Mouse (Mus musculus) heart, embryonic 12.5 days (tissue): Measurements from ENCODE around the gene Tstd3. TPM values are rescaled to one million over a fixed set of nuclear protein-coding genes. Genes with fewer than 3 reads are reported as not detected.
"Not testable (repeated sequence)": the region's sequence is repeated elsewhere in the genome, so short reads cannot be mapped to it uniquely, and the experiment has no call there.

ENCODE experiments used
- ATAC-seq: fragments of 200-750 bp; cut with Nextera tagmentation; 2 replicates; pipeline ENCODE4 v1.8.0; 2017; ENCODE audit warnings: moderate TSS enrichment, moderate library complexity; ENCODE audit not compliant: insufficient number of reproducible peaks, low FRiP score
- H3K27ac ChIP-seq: fragments of 300-500 bp; sonication (generic); 2 replicates; pipeline ENCODE4 v1.5.1; 2016; ENCODE audit warnings: mild to moderate bottlenecking, moderate library complexity; ENCODE audit not compliant: poor library complexity, severe bottlenecking
- H3K27me3 ChIP-seq: fragments of 300-500 bp; sonication (generic); replicated peaks from 2 replicates; pipeline ENCODE4 v1.6.1; 2016; ENCODE audit warnings: mild to moderate bottlenecking, moderate library complexity
- H3K36me3 ChIP-seq: fragments of 300-500 bp; sonication (generic); 2 replicates; pipeline ENCODE4 v1.6.1; 2016; ENCODE audit warnings: mild to moderate bottlenecking, moderate library complexity
- H3K4me1 ChIP-seq: fragments of 300-500 bp; sonication (generic); replicated peaks from 2 replicates; pipeline ENCODE4 v1.6.1; 2016; ENCODE audit warnings: mild to moderate bottlenecking
- H3K4me2 ChIP-seq: fragments of 300-500 bp; sonication (generic); 2 replicates; pipeline ENCODE4 v1.6.1; 2016; ENCODE audit warnings: mild to moderate bottlenecking, moderate library complexity
- H3K4me3 ChIP-seq: fragments of 300-500 bp; sonication (generic); 2 replicates; pipeline ENCODE4 v1.5.1; 2016; ENCODE audit warnings: mild to moderate bottlenecking
- H3K9ac ChIP-seq: fragments of 300-500 bp; sonication (generic); 2 replicates; pipeline ENCODE4 v1.6.1; 2016; ENCODE audit warnings: mild to moderate bottlenecking, moderate library complexity
- H3K9me3 ChIP-seq: fragments of 300-500 bp; sonication (generic); replicated peaks from 2 replicates; pipeline ENCODE4 v1.6.1; 2016; ENCODE audit warnings: mild to moderate bottlenecking, moderate library complexity
- WGBS: fragments of 180-500 bp; shearing (Covaris S2); methylation state at CpG from one replicate; pipeline ENCODE4 v1.1.7; 2016; 5-methylcytosine and 5-hydroxymethylcytosine counted together
- polyA plus RNA-seq: library from polyadenylated mRNA; unstranded; fragments of >200 nt; fragmentation: Nextera tagmentation; extraction: Ambion mirVana; gene quantifications from 2 replicates; pipeline ENCODE4 v1.2.1, GENCODE M21; 2016

Tstd3 gene
- polyA plus RNA-seq, 1 experiment from 2014 or later, result 23.5 TPM

DNA sequence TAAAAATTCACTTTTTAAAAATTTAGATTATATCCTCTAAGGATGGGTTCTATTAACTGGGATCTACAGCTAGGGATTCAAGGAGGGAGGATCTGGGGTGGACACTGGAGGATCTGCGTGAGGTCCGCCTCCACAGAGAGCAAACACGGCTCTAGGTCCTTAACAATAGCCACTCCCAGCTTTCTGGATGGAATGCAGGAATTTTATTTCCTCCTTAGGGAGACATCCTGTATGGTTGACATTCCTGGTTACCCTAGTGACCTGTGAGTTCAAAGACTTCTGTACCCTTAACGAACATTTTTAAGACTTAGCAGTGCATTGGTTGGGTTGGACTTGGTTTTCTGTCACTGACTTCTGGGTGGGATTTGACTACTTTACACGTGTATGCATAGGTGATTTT lies 21.3 kb downstream of the Tstd3 start:
- Histone ChIP-seq H3K27ac (no peak overlapping the region), H3K4me1 (no peaks in the 10 kb centered on the region), H3K9ac (no peak overlapping the region), H3K27me3 (no peaks in the 10 kb centered on the region), H3K36me3 (peaks cover 24% of the 10 kb centered on the region), H3K4me2 (no peak overlapping the region), H3K4me3 (no peak overlapping the region), H3K9me3 (no peaks in the 10 kb centered on the region)
- ATAC-seq, result no peak
- WGBS, result 74% methylated on average over 5 of the region's 5 CpGs

DNA sequence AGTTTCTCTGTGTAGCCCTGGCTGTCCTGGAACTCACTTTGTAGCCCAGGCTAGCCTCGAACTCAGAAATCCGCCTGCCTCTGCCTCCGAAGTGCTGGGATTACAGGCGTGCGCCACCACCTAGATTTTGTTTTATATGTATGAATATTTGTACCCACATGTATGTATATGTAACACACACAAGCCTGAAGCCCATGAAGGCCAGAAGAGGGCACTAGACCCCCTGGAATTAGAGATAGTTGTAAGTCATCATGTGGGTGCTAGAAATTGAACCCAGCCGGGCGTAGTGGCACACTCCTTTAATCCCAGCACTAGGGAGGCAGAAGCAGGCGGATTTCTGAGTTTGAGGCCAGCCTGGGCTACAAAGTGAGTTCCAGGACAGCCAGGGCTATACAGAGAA lies 22.9 kb downstream of the Tstd3 start:
- H3K36me3 ChIP-seq, result peaks cover 27% of the 10 kb centered on the region
- H3K27ac ChIP-seq, H3K9ac ChIP-seq, H3K4me1 ChIP-seq, H3K4me2 ChIP-seq, H3K4me3 ChIP-seq, ATAC-seq, H3K27me3 ChIP-seq, H3K9me3 ChIP-seq: not testable (repeated sequence)
- WGBS, result 93% methylated on average over 8 of the region's 8 CpGs

DNA sequence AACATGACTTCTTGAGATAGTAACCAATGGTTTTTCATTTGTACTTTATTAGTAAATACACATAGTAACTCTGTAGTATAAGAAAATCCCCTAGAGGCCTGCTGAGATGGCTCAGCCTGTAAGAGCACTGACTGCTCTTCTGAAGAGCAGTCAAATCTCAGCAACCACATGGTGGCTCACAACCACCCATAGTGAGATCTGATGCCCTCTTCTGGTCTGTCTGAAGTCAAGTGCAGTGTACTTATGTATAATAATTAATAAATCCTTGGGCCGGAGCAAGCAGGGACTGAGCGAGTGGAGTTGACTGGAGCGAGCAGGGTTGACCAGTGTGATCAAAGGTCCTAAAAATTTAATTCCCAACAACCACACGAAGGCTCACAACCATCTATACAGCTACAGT lies 27.8 kb downstream of the Tstd3 start:
- Histone ChIP-seq H3K9me3 (no peaks in the 10 kb centered on the region), H3K27ac (no peak overlapping the region), H3K36me3 (peaks cover 20% of the 10 kb centered on the region), H3K4me1 (no peaks in the 10 kb centered on the region), H3K4me2 (no peak overlapping the region), H3K4me3 (no peak overlapping the region), H3K27me3 (no peaks in the 10 kb centered on the region), H3K9ac (no peak overlapping the region)
- 89% methylated on average over 4 of the region's 4 CpGs for WGBS
- no peak for ATAC-seq

DNA sequence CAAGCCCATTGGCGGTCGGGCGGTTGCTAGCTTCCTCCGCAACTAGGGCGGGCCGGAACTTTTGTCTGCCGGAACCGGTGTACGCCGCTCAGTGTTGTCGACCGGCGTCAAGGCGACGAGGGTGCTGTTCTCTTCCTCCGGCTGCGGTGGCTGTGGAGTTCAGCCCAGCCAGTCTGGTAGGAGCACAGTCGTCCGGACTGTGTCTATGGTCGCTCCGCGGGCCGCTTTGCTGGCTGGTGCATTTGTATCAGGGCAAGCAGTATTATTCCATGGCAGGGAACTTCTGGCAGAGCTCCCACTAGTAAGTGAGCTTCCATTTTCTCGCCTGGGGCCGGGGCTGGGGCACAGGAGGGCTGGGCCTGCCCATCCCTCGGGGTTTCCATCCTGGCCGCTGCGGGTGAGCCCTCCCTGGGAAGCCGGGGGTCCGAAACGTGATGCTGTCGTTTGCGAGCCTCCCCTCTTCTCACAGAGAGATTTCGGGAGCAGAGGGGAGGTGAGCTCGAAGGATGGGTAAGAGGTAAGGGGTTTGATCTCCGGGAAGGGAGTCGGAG lies 39.3 kb downstream of the Tstd3 start, which contains the start of gene Ccnc:
TSS of gene Ccnc (plus strand) at position 87 of the 551 bp plus-strand sequence.
- peak within 1 kb of the TSS; percentile 83 for H3K4me3 ChIP-seq
- peak within 1 kb of the TSS; percentile 77 for H3K4me2 ChIP-seq
- WGBS, result under 1% methylated on average over 37 of the region's 37 CpGs
- H3K27ac ChIP-seq, result peak within 1 kb of the TSS; percentile 80
- peak; percentile 97 for ATAC-seq
- peaks cover 3% of the 10 kb centered on the region for H3K4me1 ChIP-seq
- peak within 1 kb of the TSS; percentile 81 for H3K9ac ChIP-seq
- no peaks in the 10 kb centered on the region for H3K9me3 ChIP-seq
- no peaks in the 10 kb centered on the region for H3K27me3 ChIP-seq
- H3K36me3 ChIP-seq, result peaks cover under 1% of the 10 kb centered on the region

DNA sequence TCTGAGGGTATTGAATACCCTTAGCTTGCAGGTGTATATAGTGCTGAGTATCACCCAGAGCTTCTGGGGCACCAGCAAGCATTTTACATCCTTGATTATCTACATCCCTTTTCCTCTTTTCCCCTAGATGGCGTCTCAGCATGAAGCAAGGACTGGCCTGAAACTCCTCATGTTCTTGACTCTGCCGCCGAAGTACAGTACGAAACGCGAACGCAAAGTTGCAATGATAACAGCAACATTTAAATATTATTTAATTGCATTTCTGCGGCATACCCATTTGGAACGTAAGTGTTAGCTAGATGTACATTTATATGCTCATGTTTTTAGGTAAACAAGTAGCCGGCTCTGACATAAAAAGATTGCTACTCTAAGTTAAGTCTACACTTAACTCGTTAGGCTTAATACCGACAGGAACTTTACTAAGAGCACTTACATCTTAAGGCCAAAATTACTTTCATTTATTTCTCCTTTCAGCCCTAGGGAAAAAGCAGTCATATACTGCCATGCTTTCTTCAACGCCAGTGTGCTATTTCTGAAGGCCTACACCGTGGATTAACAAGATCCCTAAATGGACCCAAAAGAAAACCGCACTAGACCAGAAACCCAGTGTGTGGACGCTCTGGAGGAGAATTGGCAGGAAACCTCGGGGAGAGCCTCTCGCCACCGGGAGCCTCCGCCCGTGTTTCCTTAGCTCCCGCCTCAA lies 39.9 kb downstream of the Tstd3 start:
- Histone ChIP-seq H3K4me1 (peaks cover 3% of the 10 kb centered on the region), H3K9ac (peak overlapping the region; percentile 81), H3K9me3 (no peaks in the 10 kb centered on the region), H3K4me3 (peak overlapping the region; percentile 83), H3K27ac (peak overlapping the region; percentile 80), H3K36me3 (no peaks in the 10 kb centered on the region), H3K4me2 (peak overlapping the region; percentile 77), H3K27me3 (no peaks in the 10 kb centered on the region)
- under 1% methylated on average over 22 of the region's 22 CpGs for WGBS
- peak; percentile 65 for ATAC-seq

DNA sequence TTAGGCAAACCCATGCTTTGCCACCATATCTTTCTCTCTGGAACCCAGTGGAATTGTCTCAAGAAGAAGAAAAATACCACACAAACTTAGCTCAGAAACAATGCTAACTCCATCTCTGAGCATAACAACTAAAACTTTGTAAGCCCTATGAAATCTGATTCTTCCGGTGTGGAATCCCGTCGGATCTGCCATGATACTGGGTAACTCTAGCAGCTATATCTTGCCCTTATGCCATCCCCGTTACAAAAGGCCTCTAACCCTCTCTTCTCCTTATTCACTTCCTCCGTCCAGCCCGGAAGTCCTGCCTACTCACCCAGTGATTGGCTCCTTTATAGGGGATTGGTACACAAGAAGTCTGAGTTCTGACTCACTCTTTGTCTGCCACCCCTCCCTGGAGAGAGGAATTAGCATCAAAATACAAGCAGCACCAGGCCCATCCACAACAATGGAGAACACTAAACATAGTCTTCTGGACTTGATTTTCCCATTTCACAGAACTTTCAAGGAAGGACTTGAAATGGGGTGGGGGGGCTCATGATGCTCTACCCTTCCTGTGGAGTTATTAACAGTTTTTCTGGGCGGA lies 44.2 kb downstream of the Tstd3 start:
- Histone ChIP-seq H3K27me3 (0 out of 2 replicates have a peak, but pooled peaks cover 6% of the 10 kb centered on the region), H3K9ac (no peak overlapping the region), H3K9me3 (no peaks in the 10 kb centered on the region), H3K4me3 (no peak overlapping the region), H3K27ac (no peak overlapping the region), H3K4me1 (no peaks in the 10 kb centered on the region), H3K36me3 (no peaks in the 10 kb centered on the region), H3K4me2 (no peak overlapping the region)
- ATAC-seq, result no peak
- 60% methylated on average over 7 of the region's 7 CpGs for WGBS

DNA sequence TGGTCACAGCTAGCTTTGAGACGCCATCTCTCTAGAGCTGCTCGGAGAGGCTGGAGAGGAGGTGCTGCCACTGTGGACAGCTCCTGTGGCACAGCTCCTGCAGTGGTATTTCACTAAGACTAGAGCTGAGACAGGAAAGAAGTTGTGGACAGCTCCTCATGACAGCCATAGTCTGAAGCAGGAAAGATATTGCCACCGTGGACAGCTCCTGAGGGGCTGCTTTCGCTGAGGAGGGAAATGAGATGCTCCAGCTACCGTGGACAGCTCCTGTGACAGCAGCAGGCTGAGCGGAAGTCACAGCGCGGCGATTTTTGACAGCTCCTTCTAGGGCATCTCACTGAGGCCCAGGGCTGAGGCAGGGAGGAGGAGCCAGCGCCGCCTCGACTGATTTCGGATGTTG lies 54.9 kb downstream of the Tstd3 start:
- Histone ChIP-seq H3K4me2 (no peak overlapping the region; the same call in 1 of the 2 replicates), H3K27me3 (peaks cover 15% of the 10 kb centered on the region; the same call in 1 of the 2 replicates), H3K9me3 (no peaks in the 10 kb centered on the region), H3K36me3 (no peaks in the 10 kb centered on the region), H3K27ac (no peak overlapping the region), H3K4me1 (0 out of 2 replicates have a peak, but pooled peaks cover 3% of the 10 kb centered on the region), H3K4me3 (no peak overlapping the region), H3K9ac (no peak overlapping the region)
- peak; percentile 67 for ATAC-seq
- WGBS, result 2% methylated on average over 13 of the region's 13 CpGs

Other genes starting within 250 kb of the Tstd3 start
- gene Prdm13, start 81.2 kb downstream of the Tstd3 start, polyA plus RNA-seq, result not detected in 2 replicates
- gene Ccnc, start 39.5 kb downstream of the Tstd3 start, polyA plus RNA-seq, result 30.5 and 31.1 TPM in 2 replicates
- 10.1 and 10.4 TPM in 2 replicates for gene Usp45, start 56 bp downstream of the Tstd3 start, polyA plus RNA-seq
- 96.5 and 99.3 TPM in 2 replicates for gene Pnisr, start 80.4 kb upstream of the Tstd3 start, polyA plus RNA-seq
- 16.3 and 17.3 TPM in 2 replicates for gene Coq3, start 112.5 kb upstream of the Tstd3 start, polyA plus RNA-seq
- gene Faxc, start 164.1 kb upstream of the Tstd3 start, polyA plus RNA-seq, result 4.7 and 5.3 TPM in 2 replicates